Mouse (Mus musculus) natural killer cell, adult 2 months (primary cell): Measurements from ENCODE around the gene Smoc2.

Experiments used
- DNase-seq, 2 experiments: peaks; one replicate each; pipeline ENCODE4 v3.0.0; 2022; ENCODE audit warnings: low spot score in 2 of 2

Gene Smoc2

DNA sequence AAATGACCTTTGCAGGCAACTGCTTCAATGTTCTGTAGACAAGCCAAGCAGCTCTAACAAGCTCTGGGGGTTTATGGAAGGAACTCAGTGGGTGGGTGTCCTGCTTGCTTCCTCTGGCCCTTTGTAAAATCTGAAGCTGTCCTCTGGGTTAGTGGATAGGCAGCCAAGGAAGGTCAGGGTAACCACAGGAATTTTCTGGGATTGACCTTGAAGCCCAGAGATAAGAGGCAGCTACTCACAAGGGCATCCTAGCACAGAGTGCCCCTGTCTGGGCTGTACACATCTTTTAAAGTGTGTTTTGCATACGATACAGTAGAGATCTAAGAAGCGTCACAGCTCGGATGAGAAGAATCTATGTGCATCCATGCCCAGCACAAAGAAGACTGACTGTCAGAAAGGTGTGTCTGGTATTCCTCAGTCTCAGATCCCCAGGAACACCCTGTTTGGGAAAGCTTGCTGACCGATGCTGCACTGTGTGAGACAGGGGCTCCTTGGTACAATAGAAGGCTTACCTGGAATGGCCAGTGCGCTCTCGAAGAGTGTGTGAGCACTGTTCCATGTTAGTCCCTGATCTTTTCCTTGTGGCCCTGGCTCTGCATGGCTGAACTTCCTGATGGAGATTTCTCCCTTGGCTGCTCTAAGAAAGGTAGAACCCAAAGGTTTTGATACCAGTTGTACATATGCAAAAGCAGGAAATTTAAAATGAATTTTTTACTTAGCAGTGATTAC, 69.9 kb downstream of the Smoc2 start:
- DNase-seq = no peak

GRCm38 (mm10) chr17:14353219-14354079, 74.1 kb downstream of the Smoc2 start:
- DNase-seq = no peak

GRCm38 (mm10) chr17:14361511-14361910, 82.2 kb downstream of the Smoc2 start:
- DNase-seq = no peak

GRCm38 (mm10) chr17:14370476-14370875, 91.2 kb downstream of the Smoc2 start:
- DNase-seq = no peak

DNA sequence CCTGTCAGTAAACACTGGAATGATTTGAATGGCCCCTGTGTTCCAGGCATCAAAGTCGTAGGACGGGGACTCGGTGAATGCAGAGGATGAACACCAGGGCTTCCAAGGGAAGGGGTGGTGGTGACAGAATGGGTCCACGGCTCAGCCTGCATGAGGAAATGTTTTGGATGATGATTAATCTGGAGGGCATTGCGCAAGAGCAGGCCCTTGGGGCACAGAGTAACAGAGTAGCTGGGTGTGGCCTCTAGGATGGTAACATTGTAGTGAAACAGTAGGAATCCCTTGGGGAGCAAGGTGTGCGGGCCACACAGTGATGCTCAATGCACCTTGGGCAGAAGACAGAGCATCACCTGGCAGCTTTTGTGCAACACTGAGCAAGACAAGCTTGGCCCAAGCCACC, 92.3 kb downstream of the Smoc2 start:
- no peak for DNase-seq

DNA sequence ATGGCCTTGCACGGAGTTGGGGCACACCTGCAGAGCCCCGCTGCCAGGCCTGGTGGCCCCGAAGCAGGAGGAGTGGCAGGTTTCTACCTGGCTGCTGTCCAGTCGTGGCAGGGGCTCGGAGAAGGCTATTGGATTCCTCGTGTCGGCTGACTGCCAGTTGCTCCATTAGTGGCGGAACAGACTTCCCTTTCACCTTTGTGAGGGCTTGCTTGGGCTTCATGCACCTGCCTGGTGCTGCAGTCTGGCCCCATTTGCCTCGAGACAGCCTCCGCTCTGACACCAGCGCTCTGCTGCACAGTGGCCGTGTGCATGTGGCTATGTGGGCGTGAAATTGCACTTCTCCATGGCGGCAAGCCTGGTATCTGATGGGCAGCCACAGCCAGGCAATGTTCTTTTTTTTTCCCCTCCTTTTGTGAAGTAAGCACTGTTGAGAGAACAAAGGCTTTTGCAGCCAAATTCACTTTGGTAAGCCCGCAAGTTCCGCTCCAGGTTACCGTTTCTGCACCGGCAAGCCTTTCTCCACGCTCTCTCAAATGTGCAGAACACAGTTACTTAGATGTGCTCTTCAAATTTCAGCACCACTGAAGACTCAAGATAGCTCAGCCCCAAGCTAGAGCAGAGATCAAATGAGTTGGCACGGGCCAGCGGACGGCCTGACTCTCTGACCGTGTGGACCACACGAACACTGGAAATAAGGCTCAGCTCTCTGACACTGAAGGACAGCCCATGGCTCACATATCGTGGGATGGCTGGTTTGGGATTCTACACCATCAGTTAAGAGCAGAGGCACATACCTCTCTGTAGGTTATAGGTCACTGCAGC, 93.2 kb downstream of the Smoc2 start:
- DNase-seq = no peak

- no peak for DNase-seq
These were observed 99.6 kb downstream of the Smoc2 start for GRCm38 (mm10) chr17:14378692-14379446.

DNA sequence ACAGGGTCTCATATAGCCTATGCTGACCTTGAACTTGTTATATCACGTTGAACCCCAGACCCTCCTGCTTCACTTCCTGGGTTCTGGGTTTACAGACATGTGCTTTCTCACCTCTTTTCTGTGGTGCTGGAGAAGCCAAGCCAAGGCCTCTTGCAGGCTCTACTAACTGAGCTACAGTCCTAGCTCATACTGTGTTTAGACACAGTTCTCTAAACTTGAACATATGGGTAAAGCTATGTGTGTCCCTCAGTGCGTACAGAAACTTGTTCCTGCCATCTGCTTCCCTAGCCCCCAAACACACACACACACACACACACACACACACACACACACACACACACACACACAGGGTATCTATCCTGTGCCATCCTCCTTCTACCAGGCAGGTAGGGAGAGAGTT, 100.2 kb downstream of the Smoc2 start:
- no peak for DNase-seq

DNA sequence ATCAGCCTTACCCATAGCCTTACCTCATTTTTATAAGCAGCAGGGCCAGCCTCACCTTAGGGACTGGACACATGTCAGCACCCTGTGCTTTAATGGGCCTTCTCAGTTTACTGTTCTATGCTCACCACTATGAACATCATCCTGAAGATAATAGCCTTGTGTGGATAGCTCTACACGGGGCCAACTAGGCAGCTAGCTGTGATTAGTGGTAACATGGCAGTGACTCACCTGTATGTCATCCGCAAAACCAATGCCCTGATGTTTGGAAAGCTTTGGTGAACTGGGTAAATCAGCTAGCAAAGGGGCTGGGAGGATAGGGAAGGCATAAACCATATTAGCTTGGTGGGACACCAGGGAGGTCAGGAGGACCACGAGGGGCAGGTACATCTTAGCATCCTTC, 100.7 kb downstream of the Smoc2 start:
- DNase-seq = no peak

GRCm38 (mm10) chr17:14380526-14380925, 101.2 kb downstream of the Smoc2 start:
- no peak for DNase-seq

DNA sequence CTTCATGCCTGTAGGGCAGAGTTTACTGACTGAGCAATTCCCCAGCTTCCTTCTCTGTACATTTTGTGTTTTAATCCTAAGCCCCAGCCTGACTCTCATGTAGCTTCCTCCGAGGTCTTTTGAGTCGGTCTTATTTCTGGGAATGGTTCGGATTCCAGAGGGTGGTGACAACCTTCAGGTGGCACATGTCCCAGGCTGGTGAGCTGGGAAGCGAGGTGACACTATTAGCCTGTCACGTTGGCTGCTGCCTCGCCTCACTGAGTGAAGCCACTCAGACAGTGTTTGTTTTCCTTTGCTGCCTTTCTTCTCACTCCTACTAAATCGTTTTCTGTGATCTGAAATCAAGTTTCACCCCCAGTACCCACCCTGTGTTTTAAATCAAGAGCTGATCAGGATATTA, 102.2 kb downstream of the Smoc2 start:
- DNase-seq = no peak

GRCm38 (mm10) chr17:14383981-14384380, 104.7 kb downstream of the Smoc2 start:
- no peak for DNase-seq

DNA sequence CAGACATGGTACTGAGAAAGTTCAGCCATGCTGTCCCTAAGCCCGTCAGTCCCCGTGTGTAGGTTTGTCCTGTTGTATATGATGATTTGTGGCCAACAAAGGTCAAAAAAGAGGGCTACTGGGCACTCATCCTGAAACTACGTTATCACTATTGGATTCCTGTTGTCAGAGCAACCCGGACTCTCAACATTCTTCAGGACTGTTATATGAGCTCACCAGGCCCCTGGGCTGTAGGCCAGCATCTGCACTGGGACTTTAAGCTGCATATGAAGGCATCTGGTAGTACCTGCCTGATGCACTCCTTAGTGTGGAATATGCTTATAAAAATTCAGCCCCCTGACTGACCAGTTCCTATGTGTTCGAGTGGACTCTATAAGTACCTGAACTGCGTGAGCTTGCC, 105.7 kb downstream of the Smoc2 start:
- DNase-seq = no peak

GRCm38 (mm10) chr17:14387261-14387660, 108.0 kb downstream of the Smoc2 start:
- DNase-seq = no peak

DNA sequence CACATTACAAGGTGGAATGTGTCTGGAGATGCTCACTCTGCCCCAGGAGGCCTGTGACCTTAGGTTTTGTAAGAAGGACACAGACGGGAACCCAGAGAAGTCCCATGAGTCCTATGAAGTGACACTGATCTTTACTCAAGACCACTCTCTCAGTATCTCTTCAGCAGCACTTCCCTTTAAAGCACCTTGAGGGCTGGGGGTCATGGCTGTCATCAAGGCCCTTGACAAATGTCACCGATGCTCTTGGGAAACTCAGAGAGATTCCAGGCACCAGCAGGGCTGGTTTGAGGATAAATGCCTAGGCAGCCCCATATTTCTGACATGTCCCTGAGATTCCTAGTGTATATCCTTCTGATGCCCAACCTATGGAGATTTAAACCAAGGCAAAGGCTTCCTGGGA, 113.1 kb downstream of the Smoc2 start:
- no peak for DNase-seq

DNA sequence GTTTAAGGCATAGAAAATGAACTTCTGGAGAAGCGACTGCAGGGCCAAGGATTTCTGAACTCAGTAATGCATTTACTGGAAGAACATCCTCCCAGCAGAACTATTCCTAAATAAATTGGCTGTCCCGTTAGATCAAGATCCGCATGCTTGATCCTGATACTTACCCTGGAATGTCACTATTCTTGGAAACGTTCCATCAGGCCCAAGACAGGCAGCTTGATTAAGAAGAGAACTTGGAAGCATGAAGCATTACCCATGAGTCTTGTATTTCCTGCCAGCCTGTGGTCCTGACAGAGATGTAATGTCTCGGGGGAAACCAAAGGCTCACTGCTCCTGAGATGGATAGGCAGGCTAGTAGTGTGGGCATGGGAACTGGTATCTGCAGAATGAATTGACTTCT, 115.6 kb downstream of the Smoc2 start:
- DNase-seq = no peak

DNA sequence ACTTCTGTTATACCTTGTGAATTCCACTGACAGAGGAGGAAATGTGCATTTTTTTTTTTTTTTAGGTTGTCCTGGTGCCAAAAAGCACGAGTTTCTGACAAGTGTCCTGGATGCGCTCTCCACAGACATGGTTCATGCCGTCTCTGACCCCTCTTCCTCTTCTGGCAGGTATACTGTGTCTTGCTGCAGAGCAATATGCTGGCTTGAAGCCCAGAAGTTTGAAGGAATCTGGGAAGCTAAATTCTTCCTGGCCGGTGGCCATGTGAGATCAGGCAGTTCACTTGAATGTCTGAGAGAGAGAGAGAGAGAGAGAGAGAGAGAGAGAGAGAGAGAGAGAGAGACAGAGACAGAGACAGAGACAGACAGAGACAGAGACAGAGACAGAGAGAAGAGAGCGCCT, 118.2 kb downstream of the Smoc2 start:
- no peak for DNase-seq

DNA sequence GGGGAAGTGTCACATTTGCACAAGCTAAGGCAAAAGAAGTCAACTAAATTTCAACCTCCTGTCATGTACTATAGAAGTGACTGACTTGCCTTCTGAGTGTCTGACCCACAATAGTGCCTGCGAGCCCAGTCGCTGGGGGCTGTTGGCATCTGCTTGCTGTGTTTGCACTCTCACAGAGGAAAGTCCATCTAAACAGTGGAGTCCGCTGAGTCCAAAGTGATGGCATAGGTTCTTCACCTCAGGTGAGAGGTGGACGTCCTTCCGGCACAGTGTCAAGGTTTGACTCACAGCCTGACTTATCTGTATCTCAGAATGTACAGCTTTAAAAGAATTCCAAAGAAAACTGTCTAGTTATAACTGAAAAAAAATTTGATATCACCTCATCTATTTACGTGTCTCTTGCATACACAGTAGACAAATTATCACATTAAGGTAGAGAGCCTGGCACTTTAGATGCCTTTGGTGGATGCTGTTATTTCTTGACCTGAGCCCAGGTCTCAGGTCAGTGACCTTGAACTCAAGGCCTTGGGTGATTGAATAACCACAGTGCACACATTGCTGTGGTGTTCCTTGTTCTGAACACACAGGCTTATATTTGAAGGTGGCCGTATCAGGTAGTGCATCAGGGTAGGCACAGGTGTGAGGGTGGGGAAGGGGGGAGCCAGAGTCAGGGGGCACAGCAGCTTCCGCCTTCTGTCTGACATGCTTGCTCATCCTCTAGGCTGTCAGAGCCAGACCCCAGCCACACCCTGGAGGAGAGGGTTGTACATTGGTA, 119.5 kb downstream of the Smoc2 start:
- no peak for DNase-seq

DNA sequence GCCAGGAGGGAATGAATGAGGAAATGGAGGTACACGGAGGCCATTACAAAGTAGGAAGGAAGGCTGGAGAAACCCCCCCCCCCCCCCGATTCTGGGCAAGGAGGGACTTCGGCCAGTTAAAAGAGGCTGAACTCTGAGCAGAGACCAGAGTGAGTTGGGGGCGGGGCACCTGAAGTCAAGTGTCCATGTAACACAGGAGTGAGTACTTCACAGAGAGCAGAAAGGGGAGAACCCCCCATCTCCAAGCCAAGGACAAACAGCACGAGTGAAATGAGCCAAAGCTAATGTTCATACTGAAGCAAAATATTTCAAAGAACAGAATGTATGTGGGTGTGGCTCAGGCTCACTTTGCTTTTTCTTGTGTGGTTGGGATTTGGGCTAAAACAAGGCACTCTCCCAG, 121.7 kb downstream of the Smoc2 start:
- DNase-seq = no peak

DNA sequence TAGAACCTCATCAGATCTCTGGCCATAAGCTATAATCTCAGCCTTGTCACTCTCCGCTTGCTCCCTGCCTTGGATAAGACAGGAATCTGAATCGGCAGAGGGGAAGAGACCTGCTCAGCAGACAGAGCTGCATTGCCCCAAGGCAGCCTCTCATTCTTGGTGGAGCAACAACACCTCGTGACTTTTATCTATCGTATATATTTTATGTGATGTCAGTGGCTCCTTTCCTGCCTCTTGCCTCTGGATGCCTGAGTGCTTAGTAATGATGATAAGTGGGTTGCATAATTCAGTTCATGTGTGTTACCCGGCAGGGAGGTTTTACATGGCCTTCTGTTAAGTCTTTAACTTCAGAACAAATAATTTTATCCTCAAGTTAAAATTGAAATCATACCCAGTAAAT, 128.6 kb downstream of the Smoc2 start:
- DNase-seq = no peak

DNA sequence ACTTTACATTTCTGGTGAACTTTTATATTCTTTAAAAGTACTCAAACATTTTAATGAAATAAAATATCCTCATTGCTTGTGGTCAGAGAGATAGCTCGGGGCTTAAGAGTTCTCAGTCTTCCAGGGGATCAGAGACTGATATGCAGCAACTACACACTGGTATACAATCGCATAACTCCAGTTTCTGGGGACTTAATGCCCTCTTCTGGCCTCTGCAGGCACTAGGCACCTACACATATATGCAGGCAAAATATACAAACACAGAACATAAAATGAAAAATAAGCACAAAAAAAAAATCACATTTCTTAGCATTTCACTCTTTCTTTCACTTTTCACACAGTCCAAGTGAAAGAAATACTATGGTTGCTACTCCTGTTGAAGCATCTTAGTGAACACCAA, 133.2 kb downstream of the Smoc2 start:
- no peak for DNase-seq
